Mouse (Mus musculus): ENCODE measurements around the gene Wwp2. TPM values are rescaled to one million over a fixed set of nuclear protein-coding genes. Genes with fewer than 3 reads are reported as not detected.

Wwp2 gene
- polyA plus RNA-seq, 1 experiment: 33.2 TPM

GRCm38 (mm10) chr8:107413881-107414280, 22.3 kb upstream of the Wwp2 start:
- TF ChIP-seq GATA1 (IDR thresholded peaks at IDR 0.05; ENCODE audit: low read length): no peak

- no peak for TF ChIP-seq GATA1 (IDR thresholded peaks at IDR 0.05; ENCODE audit: low read length)
Observed at GRCm38 (mm10) chr8:107417001-107417400, 19.2 kb upstream of the Wwp2 start.

GRCm38 (mm10) chr8:107424176-107424575, 12.0 kb upstream of the Wwp2 start:
- TF ChIP-seq GATA1 (IDR thresholded peaks at IDR 0.05; ENCODE audit: low read length): no peak

- no peak for TF ChIP-seq GATA1 (IDR thresholded peaks at IDR 0.05; ENCODE audit: low read length)
Observed at GRCm38 (mm10) chr8:107424597-107425229, 11.5 kb upstream of the Wwp2 start, which contains the start of gene Nob1. Nob1 (minus strand) TSS chr8:107425051.

- no peak for TF ChIP-seq GATA1 (IDR thresholded peaks at IDR 0.05; ENCODE audit: low read length)
Observed at GRCm38 (mm10) chr8:107425230-107425597, 11.0 kb upstream of the Wwp2 start.

GRCm38 (mm10) chr8:107430821-107431220, 5.3 kb upstream of the Wwp2 start:
- no peak for TF ChIP-seq GATA1 (IDR thresholded peaks at IDR 0.05; ENCODE audit: low read length)

- no peak for TF ChIP-seq GATA1 (IDR thresholded peaks at IDR 0.05; ENCODE audit: low read length)
Observed at GRCm38 (mm10) chr8:107435421-107435961, 674 bp upstream of the Wwp2 start.

DNA sequence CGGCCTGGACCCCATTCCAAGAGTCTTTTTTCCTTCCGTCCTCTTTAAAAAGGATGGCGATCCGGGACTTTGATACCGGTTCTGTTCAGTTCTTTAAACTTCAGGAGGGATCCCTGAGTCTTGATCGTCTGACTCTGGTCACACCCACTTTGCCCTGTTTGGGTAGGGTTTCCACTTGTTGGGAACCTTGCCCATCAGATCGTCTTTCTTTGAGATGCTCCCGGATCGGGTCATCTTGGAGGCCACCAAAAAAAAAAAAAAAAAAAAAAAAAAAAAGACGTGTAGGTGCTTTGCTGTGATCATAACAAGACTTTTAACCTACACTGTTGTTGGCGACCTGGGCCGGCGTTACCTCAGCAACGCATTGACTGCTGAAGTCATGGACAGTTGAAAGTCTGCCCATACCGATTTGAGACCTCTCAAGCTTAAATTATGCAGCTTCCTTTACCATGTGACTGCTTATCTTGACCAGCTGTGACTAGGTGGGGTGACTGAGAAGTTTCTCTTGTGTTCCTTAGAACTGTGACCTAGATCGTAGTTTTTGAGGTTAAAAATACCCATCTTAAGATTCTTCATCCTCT, 766 bp downstream of the Wwp2 start:
- TF ChIP-seq GATA1 (IDR thresholded peaks at IDR 0.05; ENCODE audit: low read length): peak; percentile 20

GRCm38 (mm10) chr8:107437711-107438110, 1.5 kb downstream of the Wwp2 start:
- TF ChIP-seq GATA1 (IDR thresholded peaks at IDR 0.05; ENCODE audit: low read length): no peak

- no peak for TF ChIP-seq GATA1 (IDR thresholded peaks at IDR 0.05; ENCODE audit: low read length)
Observed at GRCm38 (mm10) chr8:107439880-107440625, 3.9 kb downstream of the Wwp2 start.

DNA sequence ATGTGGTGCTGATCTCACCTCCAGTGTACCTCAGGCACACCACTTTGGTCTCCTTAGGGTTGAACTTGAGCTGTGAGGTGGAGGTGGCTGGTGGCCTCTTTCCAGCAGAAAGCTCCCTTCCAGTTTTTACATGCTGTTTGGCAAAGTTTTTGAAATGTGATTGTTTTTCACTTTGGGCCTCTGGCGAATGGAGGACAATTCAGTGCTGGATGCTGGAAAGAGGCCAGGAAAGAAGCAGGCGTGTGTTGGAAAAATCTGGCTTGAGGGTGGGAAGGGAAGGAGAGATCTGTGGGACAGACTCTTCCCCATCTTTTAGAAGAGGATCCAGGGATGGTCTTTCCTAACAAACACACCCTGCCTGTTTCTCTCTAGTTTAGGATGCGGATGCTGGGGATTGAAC, 8.5 kb downstream of the Wwp2 start:
- no peak for TF ChIP-seq GATA1 (IDR thresholded peaks at IDR 0.05; ENCODE audit: low read length)

DNA sequence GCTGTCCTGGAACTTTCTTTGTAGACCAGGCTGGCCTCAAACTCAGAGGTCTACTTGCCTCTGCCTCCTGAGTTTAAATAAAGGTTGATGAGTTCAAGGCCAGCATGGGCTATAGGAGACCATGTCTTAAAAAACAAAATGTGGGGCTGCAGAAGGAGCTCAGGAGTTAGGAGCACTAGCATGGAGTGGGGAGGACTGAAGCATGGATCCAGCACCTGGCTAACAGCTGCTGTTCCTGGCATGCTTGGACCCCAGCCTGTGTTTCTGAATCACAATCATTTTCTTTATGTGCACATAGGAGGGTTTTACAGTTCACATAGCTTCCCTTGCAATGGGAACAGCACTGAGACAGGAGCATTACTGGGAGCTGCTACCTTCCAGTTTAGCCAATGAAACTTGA, 11.5 kb downstream of the Wwp2 start:
- TF ChIP-seq GATA1 (IDR thresholded peaks at IDR 0.05; ENCODE audit: low read length): no peak

- TF ChIP-seq GATA1 (IDR thresholded peaks at IDR 0.05; ENCODE audit: low read length): no peak
Observed at GRCm38 (mm10) chr8:107448382-107448889, 12.3 kb downstream of the Wwp2 start.

GRCm38 (mm10) chr8:107449130-107449529, 13.0 kb downstream of the Wwp2 start:
- TF ChIP-seq GATA1 (IDR thresholded peaks at IDR 0.05; ENCODE audit: low read length): no peak

DNA sequence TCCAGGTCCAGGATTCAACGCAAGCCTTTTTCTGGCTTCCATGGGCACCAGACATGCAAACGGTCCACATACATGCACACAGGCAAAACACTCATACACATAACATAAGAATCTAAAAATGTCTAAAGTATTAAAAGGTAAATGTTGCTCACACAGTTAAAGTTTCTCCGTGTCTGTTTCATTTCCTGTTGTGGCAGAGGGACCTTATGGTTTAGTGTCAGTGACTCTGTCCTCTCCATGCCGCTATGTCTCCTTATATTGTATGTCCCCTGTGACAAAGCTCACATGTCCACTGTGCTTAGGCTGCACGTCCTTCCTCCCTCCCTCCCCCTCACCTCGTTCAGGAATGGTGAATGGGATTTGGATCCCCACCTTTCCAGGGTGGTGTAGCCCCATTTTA, 13.5 kb downstream of the Wwp2 start:
- TF ChIP-seq GATA1 (IDR thresholded peaks at IDR 0.05; ENCODE audit: low read length): no peak

DNA sequence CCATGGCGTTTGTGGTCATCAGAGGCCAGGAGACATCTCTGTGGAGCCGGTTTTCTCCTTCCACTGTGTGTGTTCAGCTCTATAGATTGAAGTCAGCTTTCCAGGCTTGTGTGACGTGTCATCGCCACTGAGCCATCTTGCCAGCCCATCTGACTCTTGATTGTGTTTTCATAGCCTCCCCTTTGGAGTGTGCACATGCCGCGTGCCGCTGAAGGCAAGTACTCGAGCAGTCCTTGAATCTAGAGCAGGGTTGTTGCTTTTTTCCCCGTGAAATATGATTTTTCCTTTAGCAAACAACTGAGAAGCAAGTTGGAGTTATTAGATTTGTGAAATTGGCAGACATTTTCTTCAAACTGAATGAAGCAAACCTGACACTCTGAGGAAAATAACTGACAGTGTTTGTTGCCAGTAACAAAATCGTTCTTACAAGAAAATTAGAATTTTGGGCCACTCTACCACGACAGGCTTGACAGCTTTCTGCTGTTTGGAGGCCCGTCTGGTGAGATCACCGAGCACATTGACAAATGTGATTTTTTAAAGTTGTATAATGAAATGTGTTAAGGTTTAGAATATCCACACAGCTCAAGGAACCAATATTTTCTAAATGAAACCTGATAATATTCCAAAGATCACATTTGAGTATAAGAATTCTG, 15.4 kb downstream of the Wwp2 start:
- TF ChIP-seq GATA1 (IDR thresholded peaks at IDR 0.05; ENCODE audit: low read length): no peak
